Mouse (Mus musculus): ENCODE measurements around the gene Myl12a.

DNA sequence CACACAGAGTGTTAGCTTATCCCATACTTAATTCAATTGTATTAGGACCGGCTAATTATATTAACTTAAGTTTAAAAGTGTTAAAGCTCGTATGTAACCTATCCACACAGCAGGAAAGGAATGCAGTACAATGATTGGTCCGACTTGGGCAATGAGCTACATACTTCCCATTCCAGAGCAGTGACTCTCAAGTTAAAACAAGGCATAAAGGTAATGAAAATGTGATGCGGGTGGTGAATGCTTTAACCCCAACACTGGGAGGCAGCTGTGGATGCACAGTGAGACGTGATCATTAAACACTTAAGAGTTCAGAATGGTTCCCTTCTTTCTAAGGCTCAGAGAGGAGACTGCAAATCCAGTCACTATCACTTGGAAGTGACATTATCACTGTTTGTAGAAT is 3.5 kb downstream of the Myl12a start:
- TF ChIP-seq POLR2A (IDR thresholded peaks at IDR 0.05; ENCODE audit: low read depth, low read length) (0 out of 2 replicates have a peak, but pooled peaks have one; percentile 37), CTCF (IDR thresholded peaks at IDR 0.05; ENCODE audit: borderline replicate concordance, insufficient read depth, low read length) (no peak)

Measured in embryonic fibroblast, embryonic 13.5 days (primary cell).